Mouse (Mus musculus) right cerebral cortex, adult 18-20 months (tissue): ENCODE results near the gene Gm49333.

Source experiments
- DNase-seq: peaks from one replicate; pipeline ENCODE4 v3.0.0; 2022; ENCODE audit warnings: mixed read lengths

Gm49333 gene

DNA sequence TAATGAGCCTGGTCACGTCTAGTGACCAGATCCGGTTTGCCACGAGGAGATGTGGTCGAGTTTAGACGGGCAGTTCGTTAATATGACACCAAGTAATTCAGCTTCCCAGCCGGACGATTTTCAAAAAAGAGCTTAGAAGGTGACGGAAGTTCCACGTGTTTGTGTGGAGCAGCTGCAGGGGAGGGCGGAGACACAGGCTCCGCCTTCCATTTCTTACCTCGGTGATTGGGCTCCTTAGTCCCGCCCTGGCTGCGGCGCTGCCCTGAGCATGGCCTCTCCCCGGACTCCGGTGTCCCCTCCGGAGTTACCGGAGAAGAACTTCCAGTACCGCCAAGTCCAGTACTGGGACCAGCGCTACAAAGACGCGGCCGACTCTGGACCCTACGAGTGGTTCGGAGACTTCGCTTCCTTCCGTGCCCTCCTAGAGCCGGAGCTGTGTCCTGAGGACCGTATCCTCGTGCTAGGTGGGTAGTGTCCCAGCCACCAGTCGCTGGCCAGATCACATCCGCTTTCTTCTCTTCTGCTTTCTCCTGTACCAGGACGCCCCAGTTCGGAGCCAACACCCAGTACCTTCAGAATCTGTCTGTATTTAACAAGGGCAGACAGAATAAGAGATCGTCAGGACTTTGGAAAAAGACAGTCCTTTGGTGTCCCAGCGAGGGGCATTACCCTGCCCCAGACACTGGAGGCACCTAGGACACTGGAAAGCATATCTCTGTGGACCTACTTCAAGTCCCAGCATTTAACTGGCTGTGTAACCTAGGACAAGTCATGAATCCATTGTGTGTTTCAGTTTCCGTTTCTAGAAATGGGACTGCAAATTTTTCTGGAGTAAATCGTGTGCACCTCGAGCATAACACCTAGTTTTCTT, at the start of gene Gm49333, which contains the start of the genes Eef1akmt4 and Alg3:
Gene Gm49333 (plus strand): TSS at position 254 of the 871 bp plus-strand sequence.
Gene Eef1akmt4 (plus strand): TSS at position 237 of the 871 bp plus-strand sequence.
Gene Alg3 (minus strand): TSS at position 379 of the 871 bp plus-strand sequence.
- peak; percentile 84 for DNase-seq

DNA sequence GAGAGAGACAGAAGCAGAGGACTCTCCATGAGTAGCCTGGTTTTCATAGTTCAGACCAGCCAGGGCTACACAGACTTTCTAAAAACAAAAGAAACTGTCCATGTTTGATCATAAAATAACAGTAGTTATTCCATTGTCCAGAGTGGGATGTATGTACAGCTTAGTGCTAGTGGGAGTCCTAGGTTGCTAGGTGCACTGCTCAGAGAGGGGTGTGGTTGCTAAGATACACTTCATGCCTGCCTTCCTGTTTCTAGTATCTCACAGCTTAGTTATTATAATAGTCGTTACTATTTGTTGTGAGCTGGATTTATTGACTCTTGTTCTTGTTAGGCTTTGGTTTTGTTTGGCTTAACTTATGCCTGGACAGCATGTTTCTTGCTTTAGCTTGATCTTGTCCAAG, 46.3 kb upstream of the Gm49333 start:
- DNase-seq: no peak

DNA sequence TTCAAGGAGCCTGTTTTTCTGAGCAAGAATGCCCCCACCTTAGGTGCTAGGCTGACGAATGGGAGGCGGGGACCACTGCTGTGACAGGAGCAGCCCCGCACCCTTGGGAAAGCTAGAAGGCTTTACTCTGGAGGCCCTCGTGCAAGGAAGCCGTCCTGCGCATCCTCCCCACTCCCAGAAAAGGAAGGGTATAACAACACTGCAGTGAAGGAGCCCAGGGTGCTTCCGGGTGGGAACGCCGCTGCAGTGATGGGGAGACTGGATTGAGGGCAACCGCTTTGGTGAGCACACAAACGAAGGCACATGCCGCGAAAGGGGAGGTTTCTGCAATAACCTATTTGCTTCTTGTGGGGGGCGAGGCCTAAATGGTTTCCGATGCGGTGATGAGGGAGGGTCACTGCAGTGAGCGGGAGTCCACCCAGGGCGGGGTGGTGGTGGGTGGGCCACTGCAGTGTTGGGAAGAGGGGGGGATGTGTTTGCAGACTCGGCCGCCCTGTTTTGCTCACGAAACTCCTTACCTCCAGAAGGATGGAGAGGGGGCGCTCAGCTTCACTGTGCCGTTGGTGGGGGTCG, 22.0 kb upstream of the Gm49333 start, which contains the start of gene Vwa5b2:
Gene Vwa5b2 (plus strand): TSS at position 106 of the 573 bp plus-strand sequence.
- peak; percentile 46 for DNase-seq

DNA sequence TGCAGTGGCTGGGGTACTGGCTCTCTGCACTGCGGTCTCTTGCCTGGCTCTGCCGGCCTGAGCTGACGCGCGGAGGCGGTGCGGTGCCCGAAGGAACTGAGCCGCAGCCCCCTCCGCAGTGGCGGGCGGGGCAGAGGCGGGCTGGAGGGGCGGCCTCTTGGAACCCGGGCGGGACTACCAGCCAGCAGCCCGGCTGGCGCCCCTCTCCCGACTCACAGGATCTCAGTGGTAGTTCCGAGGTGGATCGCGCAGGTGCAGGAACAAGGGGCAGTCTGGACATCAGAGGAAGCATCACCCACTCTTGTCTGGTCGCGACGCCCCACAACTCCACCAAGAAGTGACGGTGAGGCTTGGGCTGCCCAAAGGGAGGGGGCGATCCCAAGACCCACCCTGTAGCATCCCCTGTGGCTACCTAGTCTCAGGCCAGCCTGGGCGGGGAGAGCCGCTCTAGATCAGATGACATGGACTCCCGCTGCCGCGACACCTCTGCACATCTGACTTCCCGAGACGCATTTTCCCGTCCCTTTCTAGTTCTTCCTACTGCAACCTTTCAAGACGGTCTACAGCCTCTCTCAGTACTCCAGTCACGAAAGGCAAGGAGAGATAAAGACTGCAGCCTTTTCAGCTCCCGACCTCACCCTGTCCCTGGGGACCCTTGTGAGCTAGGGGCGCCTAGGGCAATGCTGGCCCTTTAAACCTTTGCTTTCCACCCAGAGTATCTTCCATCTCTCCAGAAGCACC, 21.3 kb upstream of the Gm49333 start:
- peak; percentile 73 for DNase-seq

DNA sequence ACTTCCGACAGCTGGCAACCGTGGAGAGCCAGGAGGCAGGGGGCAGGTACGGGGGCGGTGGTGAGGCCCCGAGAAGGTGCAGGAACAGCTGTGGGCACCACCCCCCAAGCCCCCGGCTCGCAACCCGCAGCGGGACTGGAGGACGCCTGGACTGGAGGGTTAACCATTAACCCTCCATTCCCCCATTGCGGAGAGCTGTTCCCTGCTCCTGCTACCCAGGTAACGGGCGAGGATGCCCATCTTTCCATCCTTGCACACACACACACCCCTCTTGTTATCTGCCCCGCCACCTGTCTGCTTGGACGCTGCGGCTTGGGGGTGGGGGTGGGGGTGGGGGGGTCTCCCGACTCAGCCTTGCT, 20.8 kb upstream of the Gm49333 start:
- no peak for DNase-seq

DNA sequence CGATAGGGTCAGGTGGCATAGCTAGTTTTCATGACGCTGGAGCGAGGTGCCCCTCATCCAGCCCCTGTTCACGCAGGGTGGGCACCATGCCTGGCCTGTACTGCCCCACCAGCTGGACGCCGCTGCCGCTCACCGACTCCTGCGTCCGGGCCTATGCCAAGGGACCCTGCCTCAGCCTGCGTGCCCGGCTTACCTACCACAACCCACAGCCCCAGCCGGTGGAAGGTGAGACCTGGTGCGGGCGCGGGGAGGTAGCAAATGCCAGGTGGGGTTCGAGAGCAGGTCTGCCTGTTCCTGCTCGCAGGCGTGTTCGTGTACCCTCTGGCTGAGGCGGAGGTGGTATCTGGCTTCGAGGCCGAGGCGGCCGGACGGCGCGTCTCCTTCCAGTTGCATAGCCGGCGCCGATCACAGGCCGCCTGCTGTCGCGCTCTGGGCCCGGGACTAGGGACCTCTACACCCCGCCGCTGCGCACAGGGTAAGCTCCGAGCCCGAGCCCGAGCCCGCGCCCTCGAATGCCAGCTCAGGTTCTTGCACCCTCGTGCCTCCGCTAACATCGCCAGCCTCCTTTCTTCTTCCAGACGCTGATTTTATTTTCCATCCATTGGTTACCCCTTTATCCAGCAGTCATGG, 20.2 kb upstream of the Gm49333 start:
- no peak for DNase-seq

DNA sequence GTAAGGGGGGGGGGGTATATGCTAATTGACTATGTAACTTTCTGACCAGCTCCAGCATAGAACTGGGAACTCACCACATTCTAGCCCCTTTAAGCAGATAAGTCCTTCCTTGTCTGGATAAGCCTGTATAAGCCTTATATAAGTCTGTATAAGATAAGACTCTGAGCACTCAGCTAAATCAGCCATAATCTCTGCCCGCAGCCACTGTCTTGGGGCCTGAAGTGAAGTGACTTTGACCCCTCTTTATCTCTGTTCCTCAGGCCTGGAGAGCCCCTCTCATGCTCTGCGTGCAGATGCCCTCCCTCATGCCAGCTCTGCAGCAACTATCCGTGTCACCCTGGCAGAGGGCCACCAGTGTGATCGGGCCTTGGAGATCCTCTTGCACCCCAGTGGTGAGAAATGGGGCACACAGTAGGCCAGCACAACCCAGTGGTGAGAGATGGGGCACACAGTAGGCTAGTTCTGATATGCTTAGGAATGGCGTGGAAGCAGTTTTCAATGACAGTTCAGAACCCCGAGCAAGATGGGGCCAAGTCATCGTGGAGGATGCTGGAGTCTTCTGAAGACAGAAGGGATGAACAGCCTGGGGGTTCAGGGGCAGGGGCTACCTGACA, 16.2 kb upstream of the Gm49333 start:
- no peak for DNase-seq

DNA sequence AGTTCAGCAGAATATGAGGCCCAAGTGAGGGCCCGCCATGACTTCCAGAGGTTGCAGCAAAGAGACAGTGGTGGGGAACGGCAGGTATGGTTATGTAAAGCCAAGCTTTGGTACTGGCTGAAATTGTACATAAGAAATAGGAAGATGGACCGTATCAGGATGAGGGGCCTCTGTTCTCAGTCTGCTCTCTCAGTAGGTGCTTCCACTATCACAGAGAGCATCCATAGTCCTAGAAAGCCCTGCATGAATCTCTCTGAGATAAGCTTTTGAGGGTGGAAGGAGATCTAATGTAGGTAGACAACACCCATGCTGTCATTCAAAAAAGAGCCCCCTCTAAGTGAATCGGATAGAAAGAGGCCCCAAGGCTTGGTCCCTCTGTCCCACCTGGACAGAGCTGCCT, 15.7 kb upstream of the Gm49333 start:
- DNase-seq: no peak

DNA sequence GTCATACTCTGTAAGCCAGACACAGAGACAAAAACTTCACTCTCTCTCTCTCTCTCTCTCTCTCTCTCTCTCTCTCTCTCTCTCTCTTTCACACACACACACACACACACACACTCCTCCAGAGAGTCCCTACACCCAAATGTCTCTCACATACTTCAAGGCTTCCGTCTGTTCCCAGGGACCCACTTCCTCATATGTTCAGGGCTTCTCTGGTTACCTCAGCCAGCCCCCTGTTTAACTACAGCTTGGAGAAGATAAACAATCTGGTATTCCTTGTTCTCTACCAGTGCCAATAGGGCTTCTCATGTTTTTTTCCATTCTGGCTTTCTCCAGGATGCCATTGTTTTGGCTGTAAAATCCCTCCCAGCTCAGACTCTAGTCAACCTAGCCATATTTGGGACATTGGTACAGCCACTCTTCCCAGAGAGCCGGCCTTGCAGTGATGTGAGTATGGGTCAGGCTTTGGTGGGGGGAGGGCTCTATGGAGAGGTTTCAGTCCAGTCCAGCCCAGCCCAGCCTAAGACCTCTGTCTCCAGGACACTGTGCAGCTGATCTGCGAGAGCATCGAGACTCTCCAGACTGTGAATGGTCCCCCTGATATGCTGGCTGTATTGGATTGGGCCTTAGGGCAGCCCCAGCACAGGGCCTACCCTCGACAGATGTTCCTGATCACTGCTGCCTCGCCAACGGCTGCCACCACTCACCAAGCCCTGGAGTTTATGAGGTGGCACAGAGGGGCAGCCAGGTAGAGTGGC, 14.5 kb upstream of the Gm49333 start:
- no peak for DNase-seq

DNA sequence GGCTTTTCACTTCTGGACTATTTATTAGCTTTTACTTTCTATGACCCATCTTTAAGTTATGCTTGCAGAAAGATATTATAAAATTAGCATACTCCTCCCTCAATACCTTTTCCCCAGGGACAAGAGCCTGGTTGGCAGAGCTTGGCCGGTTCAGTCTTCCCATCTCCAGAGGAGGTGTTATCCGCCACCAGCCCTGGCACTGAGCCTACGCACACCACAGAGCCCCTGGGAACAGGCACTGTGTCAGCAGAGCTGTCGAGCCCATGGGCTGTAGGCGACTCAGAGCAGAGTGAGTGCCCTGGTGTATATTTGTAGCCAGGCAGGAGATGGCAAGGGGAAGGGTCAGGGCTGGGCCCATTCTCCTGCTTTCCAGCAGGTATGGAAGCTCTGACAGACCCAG, 10.9 kb upstream of the Gm49333 start:
- peak; percentile 36 for DNase-seq

DNA sequence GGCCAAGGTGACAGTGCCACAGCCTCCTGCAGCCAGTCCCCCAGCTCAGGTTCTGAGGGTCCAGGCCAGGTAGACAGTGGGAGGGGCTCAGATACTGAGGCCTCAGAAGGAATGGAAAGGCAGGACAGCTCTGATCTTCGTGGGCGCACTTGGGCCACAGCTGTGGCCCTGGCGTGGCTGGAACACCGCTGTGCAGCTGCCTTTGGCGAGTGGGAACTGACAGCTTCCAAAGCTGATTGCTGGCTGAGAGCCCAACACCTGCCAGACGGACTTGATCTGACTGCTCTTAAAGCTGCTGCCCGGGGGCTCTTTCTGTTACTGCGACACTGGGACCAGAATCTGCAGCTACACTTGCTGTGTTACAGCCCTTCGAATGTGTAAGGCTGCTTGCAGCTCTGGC, 6.7 kb upstream of the Gm49333 start:
- DNase-seq: no peak

DNA sequence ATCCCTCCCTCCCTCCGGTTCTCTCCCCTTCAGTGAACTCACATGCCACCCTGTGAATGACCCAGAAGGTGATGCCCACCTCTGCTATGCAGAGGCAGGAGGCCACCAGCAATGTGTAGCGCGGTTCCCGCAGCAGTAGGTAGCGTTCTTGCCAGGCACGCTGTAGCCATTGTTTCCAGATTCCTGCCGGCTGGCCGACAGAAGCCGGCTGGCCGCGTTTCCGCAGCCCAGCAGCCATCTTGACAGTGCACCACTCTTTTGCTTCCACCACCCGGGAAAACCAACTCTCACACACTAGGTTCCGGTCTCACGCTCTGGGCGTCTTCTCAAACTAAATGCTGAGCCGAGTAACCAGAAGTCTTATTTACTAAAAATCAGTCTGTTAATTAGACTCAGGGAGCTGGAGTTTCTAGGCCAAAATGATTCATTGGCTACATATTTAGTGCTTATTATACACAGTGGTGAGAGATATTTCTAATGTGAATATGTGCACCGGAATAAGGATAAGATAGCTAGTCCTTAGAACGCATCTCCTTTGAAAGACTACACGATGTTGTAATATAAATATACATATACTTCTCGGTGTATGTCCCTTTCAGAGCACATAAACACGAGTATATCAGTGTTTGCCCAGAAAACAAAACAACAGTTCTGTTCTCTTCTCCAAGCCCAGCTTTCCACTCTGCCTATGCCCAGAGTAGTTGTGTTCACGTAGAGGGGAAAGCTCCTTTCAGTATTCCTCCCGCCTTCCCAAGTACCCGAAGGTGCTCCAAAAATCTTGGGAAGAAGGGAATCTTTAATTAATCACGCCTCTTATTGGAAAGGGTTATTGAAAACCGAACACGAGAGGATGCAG, 681 bp upstream of the Gm49333 start:
- peak; percentile 79 for DNase-seq

DNA sequence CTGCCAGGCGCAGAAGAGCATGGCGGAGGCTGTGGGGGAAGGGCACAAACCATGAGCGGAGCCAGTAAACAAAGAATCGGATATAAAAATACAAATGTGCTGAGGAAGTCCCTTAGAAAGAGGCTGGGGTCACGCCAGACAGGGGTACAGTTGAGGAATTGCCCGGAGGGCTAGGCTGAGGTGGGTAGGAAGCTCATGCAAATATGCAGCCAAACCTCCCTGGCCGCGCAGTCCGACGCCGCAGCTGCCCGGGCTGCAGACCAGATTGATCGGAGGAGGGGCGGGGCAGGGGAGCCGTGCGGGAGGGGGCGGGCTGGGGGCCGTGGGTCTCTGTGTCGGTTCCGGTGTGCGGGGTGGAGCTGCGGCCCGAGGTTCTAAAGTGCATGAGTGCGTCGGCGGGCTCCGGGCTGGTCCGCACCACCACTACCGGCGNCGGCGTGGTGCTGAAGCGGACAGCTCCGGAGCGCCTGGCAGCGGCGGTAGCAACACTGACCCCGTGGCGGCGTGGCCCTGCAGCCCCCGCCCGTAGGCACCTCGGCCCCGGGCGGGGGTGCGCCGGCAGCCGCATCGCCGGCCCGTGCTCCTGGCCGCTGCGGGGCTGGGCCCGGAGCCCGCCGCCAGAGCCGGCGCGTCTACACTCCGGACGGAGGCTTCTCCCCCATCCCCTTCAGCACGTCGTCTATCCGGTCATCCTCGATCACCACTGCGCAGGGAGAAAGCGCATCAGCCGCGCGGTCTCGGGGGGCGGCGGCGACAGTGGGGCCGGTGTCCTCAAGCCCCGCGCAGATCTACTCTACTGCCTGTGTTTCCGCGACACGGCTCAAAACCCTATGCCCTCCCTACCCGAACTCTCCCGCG, 8.4 kb downstream of the Gm49333 start:
- no peak for DNase-seq

DNA sequence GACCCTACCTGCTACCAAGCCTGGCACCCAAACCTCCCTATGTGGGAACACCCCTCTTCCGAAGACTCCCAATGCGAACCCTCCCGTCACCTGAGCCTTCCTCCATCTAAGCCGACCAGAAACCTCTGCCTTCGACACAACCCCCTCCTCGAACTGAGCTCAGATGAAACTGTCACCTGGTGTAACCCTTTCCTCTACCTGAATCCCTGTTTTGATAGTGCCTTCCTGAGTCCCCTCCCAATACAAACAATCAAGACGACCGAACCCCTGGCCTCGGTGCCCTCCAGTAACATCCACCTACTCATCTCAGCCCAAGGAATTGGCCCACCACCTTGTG, 9.0 kb downstream of the Gm49333 start:
- no peak for DNase-seq

DNA sequence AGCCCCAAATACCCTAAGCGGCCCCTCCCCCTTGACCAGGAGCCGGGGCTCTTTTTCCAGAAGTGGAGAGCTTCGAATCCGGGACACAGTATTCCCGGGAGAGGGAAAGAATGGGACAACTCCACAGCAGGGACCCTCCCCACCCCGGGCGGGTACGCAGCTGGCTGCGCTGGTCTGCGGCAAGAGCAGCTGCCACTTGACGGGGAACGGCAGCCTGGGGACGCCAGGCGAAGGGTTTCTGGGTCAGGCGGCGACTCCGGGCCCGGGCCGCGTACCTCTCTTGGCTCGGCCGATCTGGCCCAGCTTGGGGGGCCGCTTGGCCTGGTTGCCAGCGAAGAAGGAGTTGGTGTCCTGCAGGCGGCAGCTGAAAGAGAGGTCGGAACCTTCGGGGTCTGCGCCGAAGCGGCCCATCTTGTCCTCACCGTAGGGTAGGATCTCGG, 9.4 kb downstream of the Gm49333 start:
- DNase-seq: no peak

DNA sequence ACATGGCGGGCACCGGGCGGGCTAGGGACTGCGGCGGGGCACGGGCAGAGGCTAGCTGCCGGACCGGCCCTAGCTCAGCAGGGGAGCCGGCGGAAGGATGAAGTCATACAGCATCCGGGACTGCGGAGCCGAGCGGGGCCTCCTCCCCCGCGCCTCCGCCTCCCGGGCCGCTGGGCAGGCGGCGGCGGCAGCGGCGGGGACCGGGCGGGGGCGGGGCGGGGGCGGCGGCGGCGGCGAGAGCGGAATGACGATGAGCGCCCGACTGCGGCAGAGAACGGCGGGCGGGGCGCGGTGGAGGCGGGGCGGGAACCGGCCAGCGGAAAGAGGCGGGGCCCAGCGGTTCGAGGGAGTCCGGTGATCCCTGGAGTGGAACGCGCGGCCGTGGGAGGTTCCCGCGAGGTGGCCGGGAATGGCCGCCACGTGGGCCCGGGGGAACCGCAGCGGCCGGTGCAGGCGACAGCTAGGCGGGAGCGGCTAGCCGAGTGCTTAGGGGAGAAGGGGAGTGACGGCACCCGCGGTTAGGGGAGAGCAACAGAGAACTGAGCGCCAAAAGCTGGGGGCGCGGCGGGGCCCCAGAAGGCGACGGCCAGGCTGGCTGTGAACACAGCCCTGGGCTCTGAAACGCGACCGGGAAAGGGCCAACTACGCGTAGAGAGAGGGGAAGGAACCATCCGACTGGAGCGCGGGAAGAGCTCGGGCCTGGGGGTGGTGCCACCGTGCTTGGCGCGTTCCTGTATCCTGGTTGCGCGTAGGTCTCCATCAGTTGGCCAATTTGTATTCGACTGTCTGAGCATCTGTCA, 10.0 kb downstream of the Gm49333 start, which contains the start of gene Camk2n2:
Gene Camk2n2 (minus strand): TSS at position 97 of the 800 bp plus-strand sequence.
- DNase-seq: peak; percentile 60

DNA sequence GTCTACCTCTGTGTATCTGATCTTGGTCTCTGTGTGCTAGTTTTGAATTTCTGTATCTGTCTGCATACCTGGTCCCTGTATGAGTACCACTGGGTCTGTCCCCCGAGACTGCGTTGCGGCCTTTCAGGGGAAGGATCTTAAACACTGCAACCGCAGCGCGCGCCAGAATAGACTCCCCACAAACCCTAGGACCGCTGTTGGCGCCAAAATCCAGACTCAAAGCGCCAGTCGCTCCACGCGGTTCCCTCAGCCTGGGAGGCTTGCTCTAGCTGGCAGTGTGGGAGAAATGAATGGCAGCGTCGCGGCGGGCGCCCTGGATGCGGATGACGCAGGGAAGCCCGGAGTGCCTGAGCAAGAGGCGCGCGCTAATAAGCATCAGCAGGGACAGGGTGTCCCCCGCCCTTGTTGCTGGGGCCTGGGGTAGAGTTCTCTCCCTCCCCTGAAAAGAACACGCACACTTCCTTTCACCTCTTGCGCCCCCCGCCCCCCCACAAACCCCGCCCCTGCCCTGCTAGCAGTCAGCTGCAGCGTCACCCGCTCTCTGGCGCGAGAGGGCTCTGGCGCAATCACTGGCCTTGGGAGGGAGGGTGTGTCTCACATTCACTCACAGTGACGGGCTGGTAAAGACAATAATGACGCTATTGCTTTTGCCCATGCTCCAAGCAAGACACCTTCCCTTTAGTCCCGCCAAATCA, 10.7 kb downstream of the Gm49333 start:
- peak; percentile 81 for DNase-seq

DNA sequence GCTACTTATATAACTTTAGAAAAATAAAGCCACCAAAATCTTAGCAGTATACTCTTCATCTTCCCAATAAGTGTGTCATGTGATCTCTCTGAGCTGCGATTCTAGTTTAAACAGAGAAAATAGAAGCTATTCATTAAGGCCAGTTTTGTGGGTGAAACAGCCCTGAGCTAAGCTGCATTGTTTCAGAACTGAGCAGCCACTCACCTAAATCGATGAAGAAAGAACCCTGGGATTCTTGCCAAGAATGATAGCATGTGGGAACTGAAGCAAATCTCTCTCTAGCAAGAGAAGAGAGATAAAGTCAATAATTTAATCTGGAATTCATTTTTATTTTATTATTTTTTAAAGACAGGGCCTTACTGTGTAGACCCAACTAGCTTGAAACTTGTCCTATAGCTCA, 11.8 kb downstream of the Gm49333 start:
- DNase-seq: no peak
